Mouse (Mus musculus) Patski (cell line): ENCODE measurements at regions not wholly inside any gene's neighbourhood (a gene's known extent, or its start where the extent isn't known, plus 50 kb on each side); places are given as distances from the start of the nearest gene placed in this dataset.

Experiments
- ATAC-seq: fragments of 100-300 bp; one replicate; pipeline ENCODE4 v1.8.0; 2021
- CTCF ChIA-PET: fragments of 350-600 bp; sonication (Branson Sonifier 250); formaldehyde crosslinking; loops from one replicate; lab custom pipeline; 2022; ENCODE audit warnings: inconsistent platforms; lab: Charles Lee
- POLR2A ChIA-PET: fragments of 350-600 bp; sonication (Branson Sonifier 250); formaldehyde crosslinking; loops from one replicate; lab custom pipeline; 2022; ENCODE audit warnings: antibody characterized with exemption, inconsistent platforms; lab: Charles Lee
- DNase-seq: peaks from one replicate; pipeline ENCODE4 v3.0.0-alpha.2; 2011; ENCODE audit warnings: low read depth, low spot score
- H3K27me3 ChIP-seq: fragments of 371-371 bp; one replicate; pipeline ENCODE4 v1.5.1; 2021
- CTCF ChIP-seq: fragments of 100-300 bp; IDR thresholded peaks from one replicate; pipeline ENCODE4 v1.5.1; 2021
- in situ Hi-C: fragments of 300-500 bp; cut with MboI; formaldehyde crosslinking; loops from 3 replicates; pipeline ENCODE4 v1.11.1; 2018; ENCODE audit warnings: low pct_unique_long_range_greater_than_20kb, mixed read lengths

DNA sequence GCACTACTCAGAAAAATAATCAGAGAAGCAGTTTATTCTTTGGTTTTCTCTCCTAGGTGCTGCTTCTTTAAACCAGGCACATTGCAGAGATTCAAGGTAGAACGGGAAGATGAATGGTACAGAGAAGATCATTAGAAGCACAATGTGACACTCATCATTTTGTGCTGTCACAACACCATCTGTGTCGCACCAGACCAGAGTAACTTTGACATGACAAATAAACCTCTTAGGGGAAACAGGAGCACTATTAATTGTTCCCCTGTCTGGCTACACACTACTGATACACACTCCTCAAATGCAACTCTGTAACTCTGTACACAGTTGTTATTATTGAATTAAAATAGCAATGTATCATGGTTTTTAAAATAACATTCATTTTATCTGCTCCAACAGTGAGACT lies 380.2 kb downstream of the Nsun3 start:
- no peak for TF ChIP-seq CTCF
- H3K27me3 ChIP-seq = peaks cover 16% of the 10 kb centered on the region
- ChIA-PET CTCF (no interaction called here), POLR2A (no interaction called here)
- DNase-seq (no peak), ATAC-seq (no peak)
- in situ Hi-C loops = no loop called here

DNA sequence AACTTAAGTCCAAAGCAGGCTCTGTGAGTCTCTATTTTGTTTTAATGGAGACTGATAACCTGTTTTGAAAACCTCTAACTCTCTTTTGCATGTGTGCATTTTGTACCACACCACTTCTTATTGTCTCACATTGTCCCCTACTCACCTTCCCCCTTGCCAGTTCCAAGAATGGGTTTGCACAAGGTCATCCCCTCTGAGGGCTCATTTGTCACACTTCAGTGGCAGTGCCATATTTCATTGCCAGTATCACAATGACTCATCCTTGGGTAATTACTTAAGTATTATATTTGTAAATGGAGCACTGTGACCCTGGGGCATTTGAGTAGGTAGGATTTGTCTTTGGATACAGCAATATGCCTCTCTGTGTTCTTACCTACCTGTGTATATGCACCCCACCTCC lies 429.3 kb downstream of the Nsun3 start:
- no peak for TF ChIP-seq CTCF
- ATAC-seq = no peak
- in situ Hi-C loops = no loop called here
- H3K27me3 ChIP-seq = peaks cover 3% of the 10 kb centered on the region
- POLR2A ChIA-PET = no interaction called here
- CTCF ChIA-PET = no interaction called here
- DNase-seq = no peak

DNA sequence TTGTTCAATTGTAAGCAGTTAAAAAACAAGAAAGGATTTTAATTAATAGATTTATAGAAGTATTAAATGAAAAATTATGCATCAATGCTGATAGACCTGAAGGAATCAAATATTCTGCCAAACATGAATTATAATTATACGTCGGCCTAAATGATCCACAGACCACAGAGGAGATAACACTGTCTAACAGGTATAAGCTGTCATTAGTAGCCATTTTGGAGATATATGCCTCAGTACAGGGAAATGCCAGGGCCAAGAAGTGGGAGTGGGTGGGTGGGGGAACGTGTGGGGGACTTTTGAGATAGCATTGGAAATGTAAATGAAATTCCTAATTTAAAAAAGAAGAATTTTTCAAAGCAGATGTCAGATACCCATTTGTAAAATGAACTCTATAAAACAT lies 430.3 kb downstream of the Nsun3 start:
- ChIA-PET CTCF (no interaction called here), POLR2A (no interaction called here)
- DNase-seq (no peak), ATAC-seq (no peak)
- H3K27me3 ChIP-seq = no peaks in the 10 kb centered on the region
- TF ChIP-seq CTCF = no peak
- in situ Hi-C loops = no loop called here

DNA sequence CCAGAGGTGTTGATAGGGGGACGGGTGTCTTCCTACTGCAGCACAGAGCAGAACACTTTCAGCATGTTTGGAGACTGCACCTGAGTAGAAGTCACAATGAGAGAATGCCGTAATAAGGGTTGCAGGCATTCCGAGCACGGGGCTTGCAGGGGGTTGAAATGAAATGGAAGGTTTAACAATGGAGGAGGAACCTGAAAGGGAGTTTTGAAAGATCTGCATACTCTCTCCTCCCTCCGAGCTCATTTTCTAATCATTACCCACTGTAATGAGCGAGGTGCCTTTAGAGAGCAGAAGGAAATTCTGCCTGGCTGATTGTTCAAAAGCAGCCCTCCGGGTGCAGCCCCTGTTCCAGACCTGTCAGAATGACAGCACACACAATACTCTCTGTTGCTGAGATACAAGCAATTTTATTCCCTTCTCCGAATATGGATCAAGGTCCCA lies 430.8 kb downstream of the Nsun3 start:
- no peak for DNase-seq
- CTCF ChIA-PET = no interaction called here
- ATAC-seq = no peak
- POLR2A ChIA-PET = no interaction called here
- in situ Hi-C loops = no loop called here
- no peak for TF ChIP-seq CTCF
- no peaks in the 10 kb centered on the region for H3K27me3 ChIP-seq

DNA sequence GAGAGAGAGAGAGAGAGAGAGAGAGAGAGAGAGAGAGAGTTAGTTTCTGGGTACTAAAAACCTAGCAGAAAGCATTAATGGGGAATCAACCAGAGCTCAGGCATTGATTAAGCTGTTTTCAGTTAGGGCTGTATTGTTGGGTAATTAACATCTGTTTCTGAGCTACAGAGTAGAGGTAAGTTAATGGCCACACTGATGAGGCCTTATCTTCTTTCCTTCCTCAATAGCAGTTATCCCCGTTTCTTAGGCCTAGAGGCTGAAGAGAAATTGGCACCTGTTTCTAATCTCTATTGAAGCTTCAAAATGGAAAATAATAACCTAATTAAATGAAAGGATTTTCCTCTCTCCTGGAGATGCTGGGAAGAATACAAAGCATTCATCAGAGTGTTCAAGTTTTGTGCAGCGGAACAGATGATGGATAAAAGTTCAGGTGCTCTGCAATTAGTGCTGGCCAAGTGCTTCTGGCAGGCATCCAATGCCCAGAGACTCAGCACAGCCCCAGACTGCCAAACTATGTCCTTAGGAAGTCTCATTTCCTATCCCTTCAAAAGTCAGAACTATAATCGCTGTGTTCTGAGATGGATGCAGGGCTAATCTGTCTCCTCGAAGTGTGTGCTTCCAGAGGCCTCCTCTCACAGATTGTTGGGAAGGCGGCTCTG lies 459.1 kb downstream of the Nsun3 start:
- CTCF ChIA-PET = no interaction called here
- in situ Hi-C loops = no loop called here
- no peak for TF ChIP-seq CTCF
- DNase-seq (no peak), ATAC-seq (no peak)
- no peaks in the 10 kb centered on the region for H3K27me3 ChIP-seq
- POLR2A ChIA-PET = interaction anchor here (0.7 kb wide), 1 partner anchor 1579 kb away, joined by 3 read pairs; no protein-coding TSS in a partner anchor

DNA sequence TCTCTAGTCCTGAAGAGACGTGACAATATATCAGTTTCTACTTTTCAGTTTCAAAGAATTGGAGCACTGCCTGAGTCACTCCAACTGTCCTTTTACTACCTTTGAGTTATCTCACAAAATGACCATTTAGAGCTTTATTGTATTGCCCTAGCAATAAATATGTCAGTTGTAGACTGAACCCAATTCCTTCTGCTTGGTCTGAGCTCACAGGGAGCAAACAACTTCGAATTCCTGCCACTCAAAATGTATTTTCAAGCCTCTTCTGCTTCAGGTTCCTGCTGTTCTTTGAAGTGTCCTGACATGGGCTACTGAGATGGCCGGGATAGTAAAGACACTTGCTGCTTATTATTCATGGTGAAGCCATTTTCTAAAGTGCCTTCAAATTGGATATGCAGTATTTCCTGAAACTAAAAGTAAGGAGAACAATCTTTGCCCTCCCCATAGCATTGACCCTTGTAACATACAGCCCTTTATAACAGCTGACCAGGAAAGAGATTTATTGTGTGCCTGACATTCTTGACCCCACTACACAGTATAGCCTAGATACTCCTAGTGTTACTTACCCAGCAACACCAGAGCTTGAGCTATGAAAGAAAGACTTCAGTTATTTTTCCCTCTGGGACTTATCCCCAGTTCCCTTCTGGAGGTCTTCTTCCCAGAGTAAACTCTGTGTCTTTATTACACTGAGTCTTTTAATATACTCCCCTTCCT lies 460.9 kb downstream of the Nsun3 start:
- ChIA-PET CTCF (no interaction called here), POLR2A (no interaction called here)
- no peak for ATAC-seq
- no peak for TF ChIP-seq CTCF
- H3K27me3 ChIP-seq = no peaks in the 10 kb centered on the region
- in situ Hi-C loops = no loop called here
- DNase-seq = no peak

DNA sequence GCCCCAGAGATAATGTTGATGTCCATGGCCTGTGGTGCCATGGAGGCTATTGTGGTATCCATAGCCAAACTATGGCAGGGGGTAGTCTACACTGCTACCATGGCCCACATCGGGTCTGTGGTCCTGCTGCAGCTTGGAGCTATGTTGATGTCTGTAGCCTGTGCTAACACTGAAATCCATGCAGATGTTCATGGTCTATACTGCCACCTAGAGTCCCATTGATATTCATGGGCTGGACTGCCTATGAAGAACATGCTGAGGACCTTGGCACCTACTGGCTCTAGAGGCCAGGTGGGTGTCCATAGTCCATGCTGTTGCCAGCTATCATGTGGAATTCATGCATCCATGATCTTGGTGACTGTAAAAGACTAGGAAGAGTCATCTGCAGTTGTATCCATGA lies 463.8 kb downstream of the Nsun3 start:
- CTCF ChIA-PET = no interaction called here
- ATAC-seq (no peak), DNase-seq (no peak)
- TF ChIP-seq CTCF = peak; percentile 18
- POLR2A ChIA-PET = no interaction called here
- in situ Hi-C loops = no loop called here
- H3K27me3 ChIP-seq = no peaks in the 10 kb centered on the region

DNA sequence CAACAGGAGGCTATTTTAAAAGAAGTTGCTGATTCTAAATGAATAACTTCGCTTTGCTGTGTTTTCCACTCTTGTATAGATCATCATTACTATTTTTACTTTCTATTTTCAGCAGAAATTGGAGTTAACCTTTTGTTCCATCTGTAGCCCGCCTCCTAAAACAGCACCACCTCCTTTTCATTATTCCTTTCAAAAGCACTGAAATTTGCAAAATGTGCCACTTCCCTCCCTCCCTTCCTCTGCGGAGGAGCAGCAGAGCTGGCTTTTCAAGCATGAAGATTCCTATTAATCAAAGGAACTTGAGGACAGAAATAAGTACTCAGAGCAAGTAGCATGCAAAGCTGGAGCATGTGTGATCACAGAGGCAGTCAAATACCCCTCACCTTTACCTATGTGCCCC lies 497.7 kb downstream of the Nsun3 start:
- in situ Hi-C loops = no loop called here
- ChIA-PET POLR2A (no interaction called here), CTCF (no interaction called here)
- no peaks in the 10 kb centered on the region for H3K27me3 ChIP-seq
- no peak for TF ChIP-seq CTCF
- ATAC-seq (no peak), DNase-seq (no peak)
